Mouse (Mus musculus) spleen, postnatal 36 days (tissue): Measurements from ENCODE around the gene Selp.
A peak's percentile ranks its signal among the peaks of the same experiment; 100 is the strongest.

Source experiments
- DNase-seq, 2 experiments: peaks; one replicate each; pipeline ENCODE4 v3.0.0; 2022; ENCODE audit warnings: low spot score in 2 of 2, mixed read lengths in 1 of 2

The Selp gene

GRCm38 (mm10) chr1:164117869-164118268 lies 2.8 kb downstream of the Selp start:
- DNase-seq = no peak

GRCm38 (mm10) chr1:164119892-164120776 lies 5.1 kb downstream of the Selp start:
- DNase-seq = no peak

GRCm38 (mm10) chr1:164120777-164121158 lies 5.7 kb downstream of the Selp start:
- DNase-seq = no peak

- no peak for DNase-seq
These were observed 8.8 kb downstream of the Selp start for GRCm38 (mm10) chr1:164123836-164124235.

GRCm38 (mm10) chr1:164130013-164130412 lies 14.9 kb downstream of the Selp start:
- no peak for DNase-seq

GRCm38 (mm10) chr1:164132609-164133008 lies 17.5 kb downstream of the Selp start:
- DNase-seq = no peak

GRCm38 (mm10) chr1:164134101-164134500 lies 19.0 kb downstream of the Selp start:
- DNase-seq = no peak

- DNase-seq = peak; percentile 66 to 76
These were observed 20.3 kb downstream of the Selp start for GRCm38 (mm10) chr1:164135360-164135759.

- DNase-seq = peak; percentile 83 to 87
These were observed 20.9 kb downstream of the Selp start for GRCm38 (mm10) chr1:164135960-164136359.

- DNase-seq = no peak
These were observed 21.6 kb downstream of the Selp start for GRCm38 (mm10) chr1:164136636-164137035.

- peak; percentile 76 to 82 for DNase-seq
These were observed 23.5 kb downstream of the Selp start for GRCm38 (mm10) chr1:164138365-164139130.

GRCm38 (mm10) chr1:164139464-164139863 lies 24.4 kb downstream of the Selp start:
- DNase-seq = peak; percentile 57 to 64

GRCm38 (mm10) chr1:164149083-164149482 lies 34.0 kb downstream of the Selp start:
- DNase-seq = peak; percentile 45 to 55

GRCm38 (mm10) chr1:164151387-164152088 lies 36.5 kb downstream of the Selp start, which contains the start of gene F5:
Gene F5, plus strand, starts transcription at chr1:164151838.
- no peak for DNase-seq

GRCm38 (mm10) chr1:164152836-164153235 lies 37.8 kb downstream of the Selp start:
- DNase-seq = no peak

- no peak for DNase-seq
These were observed 39.9 kb downstream of the Selp start for GRCm38 (mm10) chr1:164154983-164155382.

- no peak for DNase-seq
These were observed 43.5 kb downstream of the Selp start for GRCm38 (mm10) chr1:164158571-164158970.

- no peak for DNase-seq
These were observed 44.7 kb downstream of the Selp start for GRCm38 (mm10) chr1:164159781-164160180.

GRCm38 (mm10) chr1:164162745-164163144 lies 47.7 kb downstream of the Selp start:
- DNase-seq = no peak

- DNase-seq = no peak
These were observed 53.8 kb downstream of the Selp start for GRCm38 (mm10) chr1:164168818-164169217.

- DNase-seq = no peak
These were observed 55.4 kb downstream of the Selp start for GRCm38 (mm10) chr1:164170434-164170833.

- no peak for DNase-seq
These were observed 58.1 kb downstream of the Selp start for GRCm38 (mm10) chr1:164173145-164173544.
